Mouse (Mus musculus) frontal cortex, adult (tissue): ENCODE data around the gene Zzef1.

ENCODE experiments used
- ATAC-seq: cut with Nextera tagmentation; 2 replicates; pipeline ENCODE4 v1.9.2; 2017; ENCODE audit warnings: mild to moderate bottlenecking, moderate library complexity, mixed read lengths; ENCODE audit not compliant: low TSS enrichment

The Zzef1 gene

GRCm38 (mm10) chr11:72917299-72917996, 121.4 kb downstream of the Zzef1 start:
- ATAC-seq: no peak

GRCm38 (mm10) chr11:72923116-72923515, 127.1 kb downstream of the Zzef1 start:
- ATAC-seq: no peak

DNA sequence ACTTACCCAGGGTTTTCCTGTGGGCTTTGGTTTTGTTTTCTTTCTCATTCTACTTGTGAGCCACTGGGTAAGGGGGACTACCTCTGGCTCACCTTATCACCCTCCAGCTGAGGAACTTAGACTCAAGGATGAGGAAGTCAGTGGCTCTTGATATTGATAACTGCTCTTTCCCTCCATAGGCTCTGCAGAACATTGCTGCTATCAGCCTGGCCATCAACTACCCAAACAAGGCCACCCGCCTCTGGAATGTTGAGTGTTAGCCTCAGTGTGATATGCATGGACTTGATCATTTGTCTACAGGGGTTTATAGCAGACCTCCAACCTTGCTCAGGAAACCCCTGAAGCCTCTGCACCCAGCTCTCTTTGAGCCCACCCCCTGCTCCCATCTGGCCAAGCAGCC, 128.4 kb downstream of the Zzef1 start:
- no peak for ATAC-seq

GRCm38 (mm10) chr11:72925067-72925466, 129.0 kb downstream of the Zzef1 start:
- ATAC-seq: peak; percentile 73

DNA sequence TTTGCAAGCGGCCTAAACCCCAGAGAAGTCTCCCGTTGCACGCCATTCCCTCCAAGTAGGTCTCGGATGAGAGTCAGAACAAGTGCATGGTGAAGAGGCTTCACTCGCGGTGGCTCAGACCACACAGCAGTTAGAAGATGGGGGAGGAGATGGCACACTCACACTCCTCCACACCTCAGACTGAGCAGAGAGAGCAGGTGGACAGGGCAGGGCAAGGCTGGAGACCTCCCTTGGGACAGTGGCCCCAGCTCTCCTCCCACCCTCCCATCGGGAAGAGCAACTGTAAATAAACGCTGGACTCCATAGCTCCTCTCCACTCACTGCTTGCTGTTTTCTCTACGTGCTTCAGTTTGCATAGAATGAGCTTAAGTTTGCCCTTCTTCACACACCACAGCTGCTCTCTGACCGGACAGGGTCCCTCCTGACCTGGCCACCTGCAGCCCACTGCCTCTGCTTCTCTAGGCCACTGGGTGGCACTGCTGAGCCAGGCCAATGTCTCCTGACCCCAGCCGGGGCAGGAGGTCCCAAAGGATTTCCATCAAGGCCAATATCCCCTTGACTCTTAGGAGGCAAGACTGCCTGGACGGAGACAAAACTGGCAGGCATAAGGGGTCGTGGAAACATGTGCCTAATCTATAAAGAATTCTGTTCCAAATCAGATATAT, 130.3 kb downstream of the Zzef1 start:
- no peak for ATAC-seq

- no peak for ATAC-seq
Measured at GRCm38 (mm10) chr11:72928516-72928915, 132.5 kb downstream of the Zzef1 start.

- peak; percentile 55; the same call in 1 of the 2 replicates for ATAC-seq
Measured at GRCm38 (mm10) chr11:72940208-72941143, 144.4 kb downstream of the Zzef1 start.

DNA sequence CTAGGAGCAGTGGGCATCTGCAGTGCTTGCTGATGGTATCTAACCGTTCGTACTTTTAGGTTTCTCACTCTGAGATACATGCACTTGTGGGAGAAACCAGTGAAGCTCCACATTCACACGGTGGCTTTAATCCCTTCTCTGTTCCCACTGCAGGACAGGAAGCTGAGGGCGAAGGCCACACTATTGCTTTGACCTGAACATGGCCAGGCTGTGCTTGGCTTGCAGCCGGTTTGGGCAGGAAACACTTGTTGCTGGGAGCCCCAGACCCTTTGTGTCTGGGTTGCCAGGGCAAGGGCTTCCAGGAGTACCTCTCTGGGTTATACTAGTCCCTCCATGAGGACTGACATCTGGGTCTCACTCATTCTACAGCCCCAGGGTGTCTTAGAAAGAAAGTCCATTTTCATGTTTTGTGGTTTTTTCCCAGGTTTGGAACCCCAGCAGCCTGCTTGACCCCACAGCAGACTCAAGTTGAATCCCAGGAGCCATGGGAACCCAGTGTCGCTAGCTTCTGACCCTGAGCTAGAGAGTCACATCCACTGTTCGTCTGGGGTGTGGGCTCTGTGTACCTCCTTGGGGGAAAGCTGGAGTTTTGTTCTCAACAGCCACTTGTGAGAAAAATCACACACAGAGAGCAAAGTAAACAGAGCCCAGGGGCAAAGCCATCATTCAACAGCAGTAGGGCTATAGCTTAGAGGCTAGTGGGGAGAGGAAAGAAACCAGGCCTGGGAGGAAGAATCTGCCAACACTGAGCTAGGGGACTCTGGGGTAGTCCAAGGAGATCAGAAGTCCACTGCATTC, 149.2 kb downstream of the Zzef1 start:
- no peak for ATAC-seq

- no peak for ATAC-seq
Measured at GRCm38 (mm10) chr11:72945875-72946559, 150.0 kb downstream of the Zzef1 start.

- no peak for ATAC-seq
Measured at GRCm38 (mm10) chr11:72946560-72947119, 150.6 kb downstream of the Zzef1 start.

- ATAC-seq: no peak
Measured at GRCm38 (mm10) chr11:72947840-72948239, 151.8 kb downstream of the Zzef1 start.

DNA sequence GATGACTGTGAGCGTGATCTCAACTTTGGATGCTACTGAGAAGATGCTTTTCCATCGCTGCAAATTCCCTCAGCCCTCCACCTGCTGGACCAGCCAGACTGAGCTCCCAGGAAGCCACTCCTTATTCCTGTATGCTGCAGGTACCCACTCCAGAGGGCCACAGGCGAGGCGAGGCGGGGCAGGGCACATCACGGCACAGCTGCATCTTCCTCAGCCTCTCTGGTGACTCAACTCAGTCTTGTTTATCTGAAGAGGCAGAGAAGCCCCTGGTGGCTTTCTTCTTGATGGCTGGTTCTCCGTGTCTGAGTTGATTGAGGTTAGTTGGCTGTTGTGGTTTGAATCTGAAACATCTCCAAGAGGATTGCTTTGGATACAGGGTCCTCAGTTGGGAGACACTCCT, 152.2 kb downstream of the Zzef1 start:
- no peak for ATAC-seq

DNA sequence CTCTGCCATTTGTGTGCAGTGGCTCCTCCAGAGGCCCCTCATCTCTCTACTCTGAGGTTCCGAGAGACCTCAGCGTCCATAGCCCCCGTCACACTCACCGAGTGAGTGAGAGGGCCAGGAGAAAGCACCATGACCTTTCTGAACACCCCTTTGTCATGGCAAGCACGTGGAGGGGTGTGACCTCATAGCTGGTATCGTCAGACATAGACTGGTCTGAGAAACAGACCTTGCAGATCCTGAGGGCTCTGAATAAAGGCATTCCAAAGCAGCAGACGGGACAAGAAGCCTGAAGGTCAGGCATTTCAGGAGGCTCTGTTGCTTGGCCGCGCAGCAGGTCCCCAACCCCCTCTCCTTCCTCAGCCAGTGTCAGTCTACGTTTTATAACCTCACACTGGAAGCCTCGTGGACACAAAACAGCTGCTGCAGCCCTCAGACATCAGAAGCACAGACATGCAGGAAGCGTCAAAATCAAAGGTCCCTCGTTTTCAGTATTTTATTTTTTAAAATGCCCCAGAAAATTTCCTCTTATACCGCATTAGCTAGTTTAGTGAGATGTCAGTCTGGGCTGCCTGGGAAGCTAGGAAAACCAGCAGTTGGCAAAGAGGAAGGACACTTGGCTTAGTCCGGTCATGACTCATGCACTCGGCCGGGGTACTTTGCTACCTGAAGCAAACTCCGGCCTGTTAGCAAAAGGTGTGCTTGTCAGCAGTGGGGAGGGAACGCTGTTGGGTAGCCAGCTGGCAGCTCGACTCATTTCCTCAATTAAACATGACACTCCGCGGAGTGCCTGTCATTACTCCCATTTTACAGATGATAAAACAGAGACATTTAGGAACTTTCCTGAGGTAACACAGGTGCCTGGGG, 155.3 kb downstream of the Zzef1 start:
- no peak for ATAC-seq

GRCm38 (mm10) chr11:72952226-72952625, 156.2 kb downstream of the Zzef1 start:
- no peak for ATAC-seq

GRCm38 (mm10) chr11:72952697-72953096, 156.7 kb downstream of the Zzef1 start:
- ATAC-seq: no peak

DNA sequence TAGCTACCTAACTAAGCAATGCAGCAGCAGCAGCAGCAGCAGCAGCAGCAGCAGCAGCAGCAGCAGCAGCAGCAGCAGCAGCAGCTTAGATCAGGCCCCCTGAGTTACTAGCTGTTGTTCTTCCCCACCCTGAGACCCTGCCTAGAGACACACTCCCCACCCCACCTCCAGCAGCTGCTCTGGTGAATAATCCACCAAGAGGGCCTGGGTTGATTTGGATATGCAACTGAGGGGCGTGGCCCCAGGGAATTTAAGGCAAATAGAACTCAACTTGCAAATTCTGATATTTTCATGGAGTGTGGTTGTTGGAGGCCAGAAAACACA, 157.1 kb downstream of the Zzef1 start:
- ATAC-seq: no peak

- ATAC-seq: no peak
Measured at GRCm38 (mm10) chr11:72953440-72954151, 157.6 kb downstream of the Zzef1 start.

GRCm38 (mm10) chr11:72954216-72954615, 158.2 kb downstream of the Zzef1 start:
- no peak for ATAC-seq

- no peak for ATAC-seq
Measured at GRCm38 (mm10) chr11:72955339-72955974, 159.4 kb downstream of the Zzef1 start.
